Mouse (Mus musculus) liver, adult 2 months (tissue): ENCODE measurements around the gene Pltp. TPM values are rescaled to one million over a fixed set of nuclear protein-coding genes. Genes with fewer than 3 reads are reported as not detected.

ENCODE experiments used
- DNase-seq: peaks from one replicate; pipeline ENCODE4 v3.0.0-alpha.2; 2011; ENCODE audit warnings: low read depth, low spot score; ENCODE audit errors: extremely low read depth
- H3K27ac ChIP-seq: fragments of 200-500 bp; replicated peaks from 2 replicates; pipeline ENCODE4 v1.5.1; 2012; ENCODE audit warnings: low read depth, mild to moderate bottlenecking, control low read depth, inconsistent platforms, low read length; ENCODE audit not compliant: insufficient read depth
- H3K27me3 ChIP-seq: fragments of 200-500 bp; 2 replicates; pipeline ENCODE4 v1.6.1; 2012; ENCODE audit warnings: mild to moderate bottlenecking, moderate library complexity, low read length, inconsistent platforms; ENCODE audit not compliant: control insufficient read depth, insufficient read depth
- H3K36me3 ChIP-seq: fragments of 200-500 bp; 2 replicates; pipeline ENCODE4 v1.6.1; 2012; ENCODE audit warnings: low read length, inconsistent platforms; ENCODE audit not compliant: control insufficient read depth, insufficient read depth
- H3K4me1 ChIP-seq: fragments of 200-500 bp; 2 replicates; pipeline ENCODE4 v1.6.1; 2011; ENCODE audit warnings: low read length; ENCODE audit not compliant: control insufficient read depth, insufficient read depth
- H3K4me3 ChIP-seq: fragments of 200-500 bp; 2 replicates; pipeline ENCODE4 v1.5.1; 2011; ENCODE audit warnings: low read depth, mild to moderate bottlenecking, control low read depth, low read length, moderate library complexity; ENCODE audit not compliant: insufficient read depth
- H3K79me2 ChIP-seq: fragments of 200-500 bp; 2 replicates; pipeline ENCODE4 v1.6.1; 2012; ENCODE audit warnings: inconsistent platforms, mild to moderate bottlenecking, low read length, moderate library complexity; ENCODE audit not compliant: control insufficient read depth, insufficient read depth
- H3K9ac ChIP-seq: fragments of 200-500 bp; 2 replicates; pipeline ENCODE4 v1.6.1; 2012; ENCODE audit warnings: low read depth, mild to moderate bottlenecking, control low read depth, inconsistent platforms, low read length
- CTCF ChIP-seq: fragments of 200-500 bp; IDR thresholded peaks from 2 replicates; pipeline ENCODE4 v1.5.1; 2011; ENCODE audit warnings: low read depth, low read length, control low read depth
- POLR2A ChIP-seq: fragments of 200-500 bp; IDR thresholded peaks from 2 replicates; pipeline ENCODE4 v1.6.1; 2011; ENCODE audit warnings: low read length, control low read depth; ENCODE audit not compliant: insufficient read depth; ENCODE audit errors: extremely low read depth
- WGBS: fragments of 180-500 bp; shearing (Covaris S2); methylation state at CpG from one replicate; pipeline ENCODE4 v1.1.7; 2018; 5-methylcytosine and 5-hydroxymethylcytosine counted together
- polyA plus RNA-seq: library from polyadenylated mRNA; depleted of rRNA; stranded (reverse); fragments of >200 nt; gene quantifications from 2 replicates; pipeline ENCODE4 v1.2.3, GENCODE M21; 2012
- total RNA-seq: library from RNA; depleted of rRNA; stranded (reverse); fragments of >200 nt; gene quantifications from 2 replicates; pipeline ENCODE4 v1.2.3, GENCODE M21; 2014

The Pltp gene
- total and polyA plus RNA-seq, 2 experiments, result 22.1 to 92.8 TPM

GRCm38 (mm10) chr2:164833314-164833959 lies 24.1 kb downstream of the Pltp start, which contains the start of gene Neurl2:
Gene Neurl2 (minus strand): TSS chr2:164833456.
- Histone ChIP-seq H3K36me3 (peaks cover 4% of the 10 kb centered on the region; the same call in 1 of the 2 replicates), H3K79me2 (no peaks in the 10 kb centered on the region; the same call in 1 of the 2 replicates), H3K4me3 (peak within 1 kb of the TSS; percentile 62), H3K27me3 (no peaks in the 10 kb centered on the region), H3K4me1 (peaks cover 7% of the 10 kb centered on the region; the same call in 1 of the 2 replicates), H3K27ac (peak within 1 kb of the TSS; percentile 83), H3K9ac (peak within 1 kb of the TSS; percentile 79)
- TF ChIP-seq CTCF (no peak), POLR2A (peak; percentile 63; the same call in 1 of the 2 replicates)
- WGBS, result under 1% methylated on average over 31 of the region's 31 CpGs
- DNase-seq, result peak; percentile 86

GRCm38 (mm10) chr2:164832748-164833301 lies 24.7 kb downstream of the Pltp start, which contains the start of gene Ctsa:
Gene Ctsa (plus strand): TSS chr2:164832873.
- peak within 1 kb of the TSS; percentile 62 for H3K4me3 ChIP-seq
- H3K79me2 ChIP-seq, result no peaks in the 10 kb centered on the region; the same call in 1 of the 2 replicates
- TF ChIP-seq POLR2A, result 0 out of 2 replicates have a peak, but pooled peaks have one; percentile 40
- TF ChIP-seq CTCF, result peak; percentile 79
- H3K9ac ChIP-seq, result peak within 1 kb of the TSS; percentile 79
- H3K36me3 ChIP-seq, result no peaks in the 10 kb centered on the region
- WGBS, result 1% methylated on average over 35 of the region's 35 CpGs
- DNase-seq, result peak; percentile 55
- H3K27ac ChIP-seq, result peak within 1 kb of the TSS; percentile 83
- no peaks in the 10 kb centered on the region for H3K27me3 ChIP-seq
- H3K4me1 ChIP-seq, result peaks cover 7% of the 10 kb centered on the region; the same call in 1 of the 2 replicates

- Histone ChIP-seq H3K27ac (no peak overlapping the region), H3K9ac (no peak overlapping the region), H3K79me2 (no peaks in the 10 kb centered on the region; the same call in 1 of the 2 replicates), H3K4me1 (peaks cover 7% of the 10 kb centered on the region; the same call in 1 of the 2 replicates), H3K36me3 (no peaks in the 10 kb centered on the region), H3K4me3 (peak overlapping the region; percentile 62; the same call in 1 of the 2 replicates), H3K27me3 (no peaks in the 10 kb centered on the region)
- DNase-seq, result no peak
- 67% methylated on average over 16 of the region's 16 CpGs for WGBS
- TF ChIP-seq POLR2A (no peak), CTCF (no peak)
Measured at GRCm38 (mm10) chr2:164832032-164832747, 25.3 kb downstream of the Pltp start.

- Histone ChIP-seq H3K79me2 (no peaks in the 10 kb centered on the region; the same call in 1 of the 2 replicates), H3K27me3 (no peaks in the 10 kb centered on the region), H3K27ac (no peak overlapping the region), H3K4me3 (no peak overlapping the region), H3K9ac (no peak overlapping the region), H3K4me1 (peaks cover 7% of the 10 kb centered on the region; the same call in 1 of the 2 replicates), H3K36me3 (no peaks in the 10 kb centered on the region)
- no peak for TF ChIP-seq POLR2A
- TF ChIP-seq CTCF, result no peak
- WGBS, result 62% methylated on average over 10 of the region's 10 CpGs
- DNase-seq, result no peak
Measured at GRCm38 (mm10) chr2:164831029-164831428, 26.5 kb downstream of the Pltp start.

GRCm38 (mm10) chr2:164829090-164829489 lies 28.4 kb downstream of the Pltp start:
- Histone ChIP-seq H3K27ac (no peak overlapping the region), H3K36me3 (peaks cover 4% of the 10 kb centered on the region; the same call in 1 of the 2 replicates), H3K4me3 (no peak overlapping the region), H3K4me1 (peaks cover 3% of the 10 kb centered on the region; the same call in 1 of the 2 replicates), H3K27me3 (no peaks in the 10 kb centered on the region), H3K79me2 (peaks cover 9% of the 10 kb centered on the region), H3K9ac (no peak overlapping the region)
- WGBS, result 97% methylated on average over 1 of the region's 1 CpGs
- no peak for DNase-seq
- TF ChIP-seq POLR2A (no peak), CTCF (no peak)
